Mouse (Mus musculus) neural tube, embryonic 10.5 days (tissue): Measurements from ENCODE around the gene Gm12845.
A peak's percentile ranks its signal among the peaks of the same experiment; 100 is the strongest.
"Not testable (repeated sequence)": the region's sequence is repeated elsewhere in the genome, so short reads cannot be mapped to it uniquely, and the experiment has no call there.

Experiments
- DNase-seq: peaks from one replicate; pipeline ENCODE4 v3.0.0-alpha.2; 2017; ENCODE audit warnings: low spot score; ENCODE audit errors: extremely low spot score

The Gm12845 gene

GRCm38 (mm10) chr4:117724112-117724511 lies at the start of gene Gm12845:
TSS of gene Gm12845 (plus strand) at chr4:117724412.
- DNase-seq: no peak

GRCm38 (mm10) chr4:117676903-117677302 lies 47.3 kb upstream of the Gm12845 start:
- peak; percentile 82 for DNase-seq

GRCm38 (mm10) chr4:117680963-117681362 lies 43.2 kb upstream of the Gm12845 start:
- DNase-seq: no peak

- DNase-seq: peak; percentile 93
These were observed 42.2 kb upstream of the Gm12845 start, which contains the start of gene Dmap1 for GRCm38 (mm10) chr4:117681931-117682461. TSS of gene Dmap1 (minus strand) at chr4:117682273.

- DNase-seq: no peak
These were observed 41.7 kb upstream of the Gm12845 start for GRCm38 (mm10) chr4:117682463-117682862.

- DNase-seq: no peak
These were observed 41.0 kb upstream of the Gm12845 start for GRCm38 (mm10) chr4:117683048-117683768.

GRCm38 (mm10) chr4:117686354-117686753 lies 37.9 kb upstream of the Gm12845 start:
- DNase-seq: no peak

GRCm38 (mm10) chr4:117705361-117705760 lies 18.9 kb upstream of the Gm12845 start:
- peak; percentile 58 for DNase-seq

GRCm38 (mm10) chr4:117708780-117709550 lies 15.2 kb upstream of the Gm12845 start:
- no peak for DNase-seq

- DNase-seq: no peak
These were observed 11.9 kb upstream of the Gm12845 start for GRCm38 (mm10) chr4:117712314-117712713.

- DNase-seq: no peak
These were observed 10.7 kb upstream of the Gm12845 start for GRCm38 (mm10) chr4:117713303-117714098.

GRCm38 (mm10) chr4:117731926-117732325 lies 7.7 kb downstream of the Gm12845 start:
- DNase-seq: no peak

- DNase-seq: no peak
These were observed 13.3 kb downstream of the Gm12845 start for GRCm38 (mm10) chr4:117737559-117737958.

GRCm38 (mm10) chr4:117752469-117752868 lies 28.3 kb downstream of the Gm12845 start:
- DNase-seq: not testable (repeated sequence)

GRCm38 (mm10) chr4:117760151-117760550 lies 35.9 kb downstream of the Gm12845 start:
- DNase-seq: no peak

- no peak for DNase-seq
These were observed 41.2 kb downstream of the Gm12845 start, which contains the start of gene Klf17 for GRCm38 (mm10) chr4:117765416-117765815. TSS of gene Klf17 (minus strand) at chr4:117765648.

- DNase-seq: peak; percentile 54
These were observed 46.7 kb downstream of the Gm12845 start for GRCm38 (mm10) chr4:117770935-117771334.

GRCm38 (mm10) chr4:117772960-117773359 lies 48.7 kb downstream of the Gm12845 start:
- no peak for DNase-seq
